Mouse (Mus musculus): ENCODE data around the gene Epha1.

The Epha1 gene

DNA sequence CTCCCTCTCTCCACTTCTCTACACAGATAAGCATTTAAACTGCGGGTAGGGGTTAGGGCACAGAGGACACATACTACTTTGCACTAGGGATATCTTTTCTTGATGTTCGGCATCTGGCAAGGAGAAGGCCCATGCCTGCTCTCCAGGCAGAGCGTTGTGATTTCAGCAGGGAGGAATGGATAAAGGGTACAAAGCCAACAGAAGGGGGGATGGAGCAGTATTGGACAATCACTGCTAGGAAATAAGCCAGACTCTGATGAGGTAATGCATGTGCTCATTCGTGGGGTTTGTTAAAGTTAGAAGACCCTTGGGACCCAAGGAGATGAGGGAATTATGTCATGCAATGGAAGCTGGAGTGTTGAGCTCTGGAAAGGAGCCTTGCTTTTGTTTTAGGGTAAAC lies 1.6 kb upstream of the Epha1 start:
- in situ Hi-C loops (cut with MboI, MseI): loop anchor here (10.0 kb wide), 1 partner anchor 820 kb away; no protein-coding TSS in a partner anchor

DNA sequence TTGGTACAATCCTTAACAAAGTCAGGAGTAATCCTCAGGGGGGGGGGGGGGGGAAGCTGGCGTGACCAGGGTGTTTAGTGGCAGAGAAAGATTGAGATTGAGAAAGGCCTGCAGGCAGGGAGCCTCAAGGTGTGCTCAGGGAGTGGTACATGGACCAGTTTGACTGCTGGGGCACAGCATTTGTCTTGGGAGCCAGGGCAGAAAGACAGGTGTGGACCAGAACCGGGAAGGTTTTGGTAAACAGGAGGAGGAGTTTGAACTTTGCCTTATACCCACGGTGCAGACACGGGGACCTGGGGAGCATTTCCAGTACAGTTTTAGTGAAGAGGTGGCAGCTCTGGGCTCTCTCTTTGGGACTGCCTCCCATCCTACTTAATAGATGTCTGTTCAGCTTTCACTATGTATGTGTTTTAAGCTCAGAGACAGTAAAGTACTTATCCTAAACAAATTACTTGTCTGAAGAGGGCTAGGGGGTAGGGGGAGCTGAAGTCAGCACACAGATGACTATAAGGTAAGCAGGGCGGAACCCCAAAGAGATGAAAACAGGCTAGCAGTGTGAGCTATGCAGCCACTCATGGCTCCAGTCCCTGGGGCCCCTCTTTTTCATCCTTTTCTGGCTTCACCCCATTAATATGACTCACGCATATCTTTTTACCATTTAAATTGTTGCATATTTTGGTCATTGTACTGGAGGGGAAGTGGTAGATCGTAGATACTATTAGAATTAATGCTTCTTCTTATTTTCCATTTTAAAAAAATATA lies 782 bp upstream of the Epha1 start:
- in situ Hi-C loops (cut with MboI, MseI): loop anchor here (10.0 kb wide), 1 partner anchor 819 kb away; no protein-coding TSS in a partner anchor

DNA sequence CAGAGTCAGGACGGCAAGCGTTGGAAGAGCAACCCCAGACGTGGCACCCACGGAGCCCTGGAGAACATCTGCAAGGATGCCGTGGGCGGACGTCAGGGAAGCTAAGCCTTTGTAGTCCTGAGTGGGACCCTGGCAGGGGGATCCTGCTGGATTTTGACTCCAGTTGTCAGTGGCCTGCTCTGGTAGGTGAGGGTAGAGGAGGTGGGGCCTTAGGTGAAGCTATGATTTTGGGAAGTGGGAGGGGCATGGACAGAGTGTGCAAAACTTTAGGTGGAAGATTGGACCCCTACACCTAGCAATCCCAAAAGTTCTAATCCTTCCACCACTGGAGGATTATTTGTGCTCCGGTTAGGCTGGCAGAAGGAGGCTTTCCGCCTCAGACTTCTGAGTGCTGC lies 650 bp downstream of the Epha1 start:
- in situ Hi-C loops (cut with MboI, MseI): loop anchor here (10.0 kb wide), 1 partner anchor 818 kb away; no protein-coding TSS in a partner anchor

DNA sequence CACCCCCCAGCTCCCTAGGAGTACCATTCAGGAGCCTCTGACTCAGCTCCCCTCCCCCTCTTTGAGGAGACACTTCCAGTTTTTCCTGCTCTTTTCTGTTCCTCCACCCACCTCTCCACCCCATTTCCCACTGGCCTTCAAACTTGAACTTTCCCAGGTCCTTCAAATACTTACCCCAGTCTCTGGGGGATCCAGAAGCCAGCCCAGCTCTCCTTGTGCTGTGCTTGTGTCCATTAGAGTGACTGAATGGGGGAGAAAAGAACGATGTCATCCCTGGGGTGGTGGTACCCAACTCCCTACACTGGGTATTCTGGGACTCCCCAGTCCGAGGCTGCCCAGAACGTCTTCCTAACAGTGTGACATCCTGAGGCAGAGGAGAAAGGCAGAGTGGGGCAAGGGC lies 1.1 kb downstream of the Epha1 start:
- in situ Hi-C loops (cut with MboI, MseI): loop anchor here (10.0 kb wide), 1 partner anchor 817 kb away; no protein-coding TSS in a partner anchor

DNA sequence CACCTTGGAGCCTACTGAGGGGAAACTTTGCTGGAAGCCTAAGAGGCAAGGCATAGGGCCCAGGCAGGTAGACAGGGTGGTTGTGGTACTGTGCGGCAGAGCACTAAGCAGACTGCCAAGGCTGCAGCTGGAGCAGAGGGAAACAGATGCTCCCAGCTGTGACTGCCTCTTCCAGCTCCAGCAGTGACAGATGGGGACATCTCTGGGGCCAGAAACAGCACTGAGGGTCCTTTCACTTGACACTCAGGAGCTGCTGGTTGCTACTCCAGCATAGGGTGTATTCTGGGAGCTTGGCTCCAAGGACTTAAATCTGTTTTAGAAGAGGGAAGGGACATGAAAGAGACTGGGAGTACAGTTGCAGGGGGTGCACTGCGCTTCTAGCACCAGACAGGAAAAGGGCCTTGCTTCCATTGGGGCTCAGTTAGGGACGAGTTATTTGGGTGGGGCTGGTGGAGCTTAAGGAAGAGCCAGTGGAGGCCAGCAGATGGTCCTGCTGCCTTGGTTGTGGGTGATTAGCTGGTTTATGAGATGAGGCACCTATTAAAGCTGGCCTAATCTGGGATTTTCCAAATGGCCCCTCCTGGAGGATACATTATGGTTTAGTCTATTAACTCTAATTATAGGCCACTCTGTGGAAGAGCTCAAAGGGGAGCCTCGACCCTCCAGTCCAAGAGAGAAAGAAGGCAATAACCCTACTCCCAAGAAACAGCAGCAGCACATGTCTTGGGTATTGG lies 2.3 kb downstream of the Epha1 start:
- in situ Hi-C loops (cut with MboI, MseI): loop anchor here (10.0 kb wide), 1 partner anchor 816 kb away; no protein-coding TSS in a partner anchor

DNA sequence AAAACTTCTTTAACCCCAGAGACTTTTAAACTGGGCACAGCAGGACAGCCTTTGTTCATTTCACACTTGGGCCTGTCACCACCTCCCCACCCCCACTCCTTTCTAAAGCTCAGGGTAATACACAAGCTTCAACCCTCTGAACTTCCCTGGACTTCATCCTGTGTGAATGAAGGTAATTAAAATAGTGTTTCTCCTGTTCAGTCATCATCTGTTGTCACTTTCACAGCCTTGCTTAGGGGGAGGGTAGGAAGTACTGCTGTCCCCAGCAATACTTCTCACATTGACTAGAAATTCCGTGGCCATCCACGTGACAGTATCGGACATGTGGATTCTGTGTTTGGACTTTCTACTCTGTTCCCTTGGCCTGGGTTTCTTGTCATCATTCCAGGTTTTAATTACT lies 3.2 kb downstream of the Epha1 start:
- in situ Hi-C loops (cut with MboI, MseI): loop anchor here (10.0 kb wide), 1 partner anchor 815 kb away; no protein-coding TSS in a partner anchor

DNA sequence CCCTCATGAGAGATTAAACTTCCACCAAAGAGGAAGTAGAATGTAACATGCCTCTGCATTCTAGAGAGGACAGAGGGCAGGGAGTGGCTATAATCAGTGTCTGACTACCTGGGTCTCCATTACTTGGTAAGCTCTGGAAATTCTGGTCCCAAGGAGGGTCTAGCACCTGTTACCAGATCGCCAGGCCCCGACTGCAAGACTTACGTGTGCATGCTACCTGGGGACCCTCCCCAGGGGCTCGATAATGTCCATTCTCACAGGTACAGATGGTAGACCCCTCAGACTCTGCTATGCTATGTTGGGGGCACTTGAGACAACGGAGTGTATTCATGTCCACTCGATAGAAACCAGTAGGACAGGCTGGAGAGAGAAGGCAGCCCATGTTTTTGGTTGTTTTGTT lies 7.9 kb downstream of the Epha1 start:
- in situ Hi-C loops (cut with MboI, MseI): no loop called here

DNA sequence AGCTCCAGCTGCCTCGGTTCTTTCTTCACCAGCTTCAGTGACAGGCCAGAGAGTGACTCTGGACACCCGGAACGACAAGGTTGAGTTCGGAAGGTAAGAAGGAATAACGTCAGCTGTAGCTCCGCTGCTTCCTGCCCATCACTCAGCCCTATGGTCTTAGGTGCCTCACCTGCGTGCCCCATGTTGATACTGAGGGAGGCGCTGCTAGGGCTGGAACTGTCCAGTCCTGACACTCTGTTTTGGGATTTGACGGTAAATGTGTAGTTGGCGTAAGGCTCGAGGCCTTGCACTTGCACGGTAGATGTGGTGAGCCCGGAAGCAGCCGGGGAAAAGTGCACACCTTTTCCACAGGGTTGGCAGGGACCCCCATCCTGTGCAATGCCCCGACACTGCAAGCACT lies 8.5 kb downstream of the Epha1 start:
- in situ Hi-C loops (cut with MboI, MseI): no loop called here

DNA sequence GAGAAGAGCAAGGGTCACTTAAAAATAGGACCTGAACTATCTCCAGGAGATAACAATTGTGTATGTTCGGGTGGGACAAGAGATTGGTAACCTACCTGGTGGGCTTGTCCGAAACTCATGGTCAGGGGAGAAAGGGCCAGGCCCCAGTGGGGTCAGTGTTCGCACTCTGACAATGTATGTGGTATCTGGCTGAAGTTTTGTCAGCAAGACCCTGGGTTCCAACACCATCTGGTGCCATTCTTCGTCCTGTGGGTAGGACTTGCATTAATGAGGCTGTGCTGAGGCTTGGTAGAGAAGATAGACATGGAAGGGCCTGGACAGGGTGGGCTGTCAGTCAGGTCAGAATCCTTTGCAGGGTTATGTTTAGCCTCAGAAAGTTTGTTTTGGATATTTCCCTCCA lies 9.0 kb downstream of the Epha1 start:
- in situ Hi-C loops (cut with MboI, MseI): no loop called here

DNA sequence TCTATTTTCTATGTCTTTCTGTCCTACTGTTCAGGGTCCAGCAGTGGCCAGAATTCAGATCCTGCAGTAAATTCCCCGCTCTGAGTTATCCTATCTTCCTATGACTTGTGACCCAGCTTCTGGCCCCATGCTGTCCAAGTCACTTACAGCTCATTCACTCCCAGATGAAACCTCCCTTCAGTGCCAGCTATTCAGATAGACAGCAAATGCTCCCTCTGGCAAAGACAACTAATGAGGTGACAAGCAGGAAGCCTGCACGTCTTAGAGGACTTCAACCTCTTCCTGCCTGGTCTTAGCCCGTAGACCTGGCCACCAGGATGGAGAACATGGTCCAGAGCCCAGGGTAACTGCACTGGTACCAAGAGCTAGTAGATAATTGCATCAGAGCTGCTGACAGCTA lies 10.1 kb downstream of the Epha1 start:
- in situ Hi-C loops (cut with MboI, MseI): no loop called here

DNA sequence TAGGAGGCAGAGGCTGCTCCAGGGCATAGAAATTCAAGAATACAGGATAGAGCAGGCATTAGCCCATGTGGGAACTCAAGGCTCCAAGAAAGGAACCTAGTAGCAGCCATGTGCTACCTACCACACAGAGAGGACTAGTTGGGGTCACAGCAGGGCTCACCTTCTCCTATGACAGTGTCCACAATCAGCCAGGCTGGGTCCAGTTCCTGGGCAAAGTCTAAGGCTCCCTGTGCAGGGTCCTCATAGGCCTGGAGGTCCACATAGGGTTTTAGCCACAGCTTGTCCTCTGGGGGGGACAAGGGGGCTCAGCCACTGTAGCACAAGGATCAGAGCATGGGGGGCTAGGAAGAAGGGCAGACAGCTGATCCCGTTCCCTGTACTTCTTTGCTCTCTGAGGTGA lies 10.6 kb downstream of the Epha1 start:
- in situ Hi-C loops (cut with MboI, MseI): no loop called here

DNA sequence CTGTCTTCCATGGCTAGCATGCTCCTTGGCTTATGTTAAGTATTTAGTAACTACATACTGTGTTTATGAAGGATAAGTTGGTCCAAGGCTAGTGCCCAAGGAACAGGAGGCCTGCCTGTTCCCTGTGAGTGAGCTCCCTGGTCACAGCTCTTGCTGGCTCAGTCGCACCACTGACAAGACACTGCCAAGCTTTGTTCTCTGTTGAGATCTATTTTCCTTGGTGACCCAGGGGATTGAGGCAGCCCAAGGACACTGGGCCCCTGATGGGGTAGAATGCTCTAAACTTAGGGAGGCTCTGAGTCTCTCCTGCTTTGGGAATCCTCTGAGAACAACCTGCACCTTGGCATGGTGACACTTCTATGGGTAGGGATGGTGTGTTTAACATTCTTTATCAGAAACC lies 11.0 kb downstream of the Epha1 start:
- in situ Hi-C loops (cut with MboI, MseI): no loop called here

DNA sequence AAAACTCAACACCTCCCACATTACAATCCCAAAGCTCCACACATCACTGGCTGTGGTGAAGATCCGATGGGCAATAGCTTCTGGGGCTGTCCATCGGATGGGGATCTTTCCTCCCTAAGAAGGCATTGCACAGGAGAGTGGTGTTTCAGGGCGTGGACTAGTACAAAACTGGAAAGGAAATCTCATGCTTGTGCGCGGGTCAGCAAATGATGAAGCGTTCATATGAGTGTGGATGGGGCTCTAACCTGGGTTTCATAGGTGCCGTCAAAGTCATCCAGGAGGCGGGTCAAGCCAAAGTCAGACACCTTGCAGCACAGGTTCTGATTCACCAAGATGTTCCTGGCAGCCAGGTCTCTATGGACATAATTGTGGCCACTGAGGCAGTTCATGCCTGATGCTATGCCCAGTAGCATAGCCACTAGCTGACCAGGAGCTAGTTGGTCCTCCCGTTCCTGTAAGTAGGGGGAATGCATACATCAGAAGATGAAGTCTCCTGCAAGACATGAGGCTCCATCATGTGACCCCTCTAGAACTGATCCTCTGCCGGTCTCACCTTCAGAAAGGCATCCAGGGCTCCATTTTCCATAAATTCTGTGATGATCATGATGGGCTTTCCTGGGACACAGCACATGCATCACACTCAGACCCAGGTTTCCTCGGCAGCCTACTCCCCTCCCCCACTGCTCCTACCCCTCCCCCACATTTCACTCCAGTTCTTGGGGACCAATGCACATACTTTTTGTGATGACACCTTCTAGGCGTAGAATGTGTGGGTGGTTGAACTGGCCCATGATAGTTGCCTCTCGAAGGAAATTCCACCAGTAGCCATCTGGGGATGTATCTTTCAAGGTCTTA lies 11.8 kb downstream of the Epha1 start:
- in situ Hi-C loops (cut with MboI, MseI): no loop called here

DNA sequence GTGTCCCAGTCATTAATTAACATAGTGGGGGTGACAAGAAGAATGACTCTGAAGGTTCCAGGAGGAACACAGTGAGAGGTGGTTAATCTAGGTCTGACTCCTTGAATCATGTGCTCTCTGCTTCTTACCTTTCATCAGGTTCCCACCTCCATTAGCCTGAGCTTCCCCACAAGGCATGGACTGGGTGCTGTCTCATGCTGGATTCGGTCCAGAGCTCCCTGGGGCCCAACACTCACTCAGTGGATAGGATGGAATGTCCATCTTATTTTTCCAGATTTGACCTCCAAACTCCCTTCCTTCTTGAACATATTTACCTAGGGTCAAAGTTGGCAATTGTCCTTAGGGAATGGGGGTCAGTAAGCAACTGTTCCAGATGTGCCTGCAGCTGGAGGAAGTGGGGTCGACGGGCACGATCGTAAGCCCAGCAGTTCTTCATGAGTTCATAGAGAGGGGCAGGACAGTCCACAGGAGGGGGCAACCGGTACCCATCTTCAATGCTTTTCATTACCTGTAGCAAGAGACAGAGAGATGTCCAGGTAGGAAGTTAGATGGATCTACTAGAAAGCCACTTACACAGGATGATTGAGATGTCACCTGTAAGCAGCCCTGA lies 12.7 kb downstream of the Epha1 start:
- in situ Hi-C loops (cut with MboI, MseI): no loop called here

DNA sequence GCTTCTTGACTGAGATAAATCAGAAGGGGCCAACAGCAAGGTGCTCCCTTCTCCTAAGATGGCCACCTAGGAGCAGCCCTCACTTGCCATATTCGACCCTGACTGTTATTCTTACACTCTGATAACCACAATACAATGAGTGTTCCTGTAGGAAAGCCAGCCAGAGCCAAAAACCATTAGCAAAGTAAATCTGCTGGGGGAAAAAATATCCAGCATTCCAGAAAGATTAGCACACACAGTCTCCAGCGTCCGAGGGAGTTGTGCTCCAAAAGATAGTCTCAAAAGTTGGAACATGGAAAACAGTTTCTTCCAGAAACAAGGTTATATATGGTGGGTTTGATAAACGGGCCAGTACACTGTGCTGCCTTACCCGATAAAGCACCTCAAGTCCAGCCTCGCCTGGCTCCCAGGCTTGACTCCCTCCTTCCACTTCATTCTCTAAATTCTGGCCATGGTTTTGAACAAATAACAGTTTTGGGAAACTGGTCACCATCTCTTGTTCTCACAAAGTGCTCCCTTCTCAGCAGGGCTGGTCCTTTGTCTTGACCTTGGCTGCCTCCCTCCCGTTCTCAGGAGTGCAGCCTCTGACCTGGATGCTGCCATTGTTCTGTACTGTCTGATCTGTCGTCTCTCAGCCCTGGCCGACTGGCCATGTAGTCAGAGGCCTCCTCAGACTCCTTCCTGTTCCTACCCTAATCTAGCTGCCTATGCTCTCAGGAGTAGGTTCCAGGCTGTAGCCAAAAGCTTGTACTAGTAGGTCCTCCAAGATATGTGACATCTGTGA lies 13.5 kb downstream of the Epha1 start:
- in situ Hi-C loops (cut with MboI, MseI): no loop called here

DNA sequence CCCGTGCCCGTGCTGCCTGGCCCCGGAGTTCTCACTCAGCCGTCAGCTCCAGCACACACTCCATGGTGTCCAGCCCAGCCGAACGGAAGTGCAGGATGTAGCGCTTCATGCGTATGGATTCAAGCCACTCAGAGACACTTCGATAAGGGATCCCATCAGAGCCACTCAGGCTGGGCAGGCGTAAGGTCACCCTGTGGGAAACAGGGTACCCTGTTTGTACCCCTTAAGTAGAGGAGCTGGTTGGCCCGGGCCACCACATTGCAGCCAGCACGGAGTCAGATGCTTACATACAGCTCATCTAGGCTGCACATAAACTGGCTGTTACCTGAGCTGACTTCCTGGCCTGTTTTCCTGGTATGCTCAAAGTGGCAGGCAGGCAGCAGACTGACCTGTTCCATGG lies 14.2 kb downstream of the Epha1 start:
- in situ Hi-C loops (cut with MboI, MseI): no loop called here

DNA sequence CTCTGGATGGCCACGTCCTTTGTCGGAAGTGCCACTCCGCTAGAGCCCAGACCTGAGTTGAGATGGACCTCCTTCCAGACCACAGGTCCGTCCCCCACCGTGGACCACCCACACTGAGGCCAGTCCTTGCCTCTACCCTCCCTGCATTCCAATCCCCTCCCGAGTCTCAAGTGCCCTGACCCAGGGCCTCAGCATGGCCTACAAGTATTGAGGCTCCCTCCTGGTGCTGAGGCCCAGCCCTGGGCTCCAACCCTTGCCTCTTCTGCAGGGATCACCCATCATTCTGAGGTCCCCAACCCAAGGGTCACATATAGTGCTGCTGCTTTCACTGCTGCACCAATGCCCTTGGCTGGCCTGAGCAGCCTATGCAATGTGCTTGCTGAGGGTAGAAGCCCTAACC lies 15.2 kb downstream of the Epha1 start:
- in situ Hi-C loops (cut with MboI, MseI): no loop called here

DNA sequence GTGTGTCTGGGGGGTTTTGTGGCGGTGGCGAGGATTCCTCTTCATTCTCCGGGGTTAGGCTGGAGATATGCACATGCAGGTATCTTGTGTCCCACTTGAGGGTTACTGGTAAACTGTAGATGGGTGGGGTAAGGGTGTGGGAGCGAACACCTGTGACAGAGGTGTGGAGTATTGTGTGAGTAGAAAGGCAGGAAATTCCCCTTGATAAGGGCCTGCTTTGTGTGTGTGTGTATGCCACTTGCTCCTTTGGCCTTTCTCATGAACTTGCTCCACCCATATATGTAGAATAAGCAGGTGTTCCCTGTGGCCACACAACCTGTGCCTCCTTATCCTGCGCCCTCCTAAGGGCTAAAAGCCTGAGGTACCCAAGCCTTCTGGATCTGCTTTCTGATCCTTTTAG lies 16.2 kb downstream of the Epha1 start:
- in situ Hi-C loops (cut with MboI, MseI): no loop called here

DNA sequence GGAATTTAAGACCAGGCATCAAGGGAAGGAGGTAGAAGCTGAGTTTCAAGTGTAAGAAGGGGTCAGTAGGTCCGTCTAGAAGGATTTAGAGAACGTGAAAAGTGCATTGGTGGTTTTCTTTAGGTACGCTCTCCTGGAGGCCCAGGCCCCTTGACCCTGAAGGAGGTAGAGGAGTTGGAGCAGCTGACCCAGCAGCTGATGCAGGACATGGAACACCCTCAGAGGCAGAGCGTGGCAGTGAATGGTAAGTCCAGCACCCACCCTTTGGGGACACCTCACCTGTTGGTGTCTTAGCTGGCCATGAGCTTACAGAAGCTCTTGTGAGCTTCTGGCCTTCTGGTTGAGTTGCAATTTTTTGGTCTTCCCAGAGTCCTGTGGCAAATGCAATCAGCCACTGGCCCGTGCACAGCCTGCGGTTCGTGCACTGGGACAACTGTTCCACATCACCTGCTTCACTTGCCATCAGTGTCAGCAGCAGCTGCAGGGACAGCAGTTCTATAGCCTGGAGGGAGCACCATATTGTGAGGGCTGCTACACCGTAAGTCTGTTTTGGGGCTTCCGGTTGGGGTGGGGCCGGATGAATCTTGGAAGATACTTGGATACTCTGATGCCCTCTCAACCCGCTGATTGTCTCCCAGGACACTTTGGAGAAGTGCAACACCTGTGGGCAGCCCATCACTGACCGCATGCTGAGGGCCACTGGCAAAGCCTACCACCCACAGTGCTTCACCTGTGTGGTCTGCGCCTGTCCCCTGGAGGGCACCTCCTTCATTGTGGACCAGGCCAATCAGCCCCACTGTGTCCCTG lies 17.1 kb downstream of the Epha1 start:
- in situ Hi-C loops (cut with MboI, MseI): no loop called here

DNA sequence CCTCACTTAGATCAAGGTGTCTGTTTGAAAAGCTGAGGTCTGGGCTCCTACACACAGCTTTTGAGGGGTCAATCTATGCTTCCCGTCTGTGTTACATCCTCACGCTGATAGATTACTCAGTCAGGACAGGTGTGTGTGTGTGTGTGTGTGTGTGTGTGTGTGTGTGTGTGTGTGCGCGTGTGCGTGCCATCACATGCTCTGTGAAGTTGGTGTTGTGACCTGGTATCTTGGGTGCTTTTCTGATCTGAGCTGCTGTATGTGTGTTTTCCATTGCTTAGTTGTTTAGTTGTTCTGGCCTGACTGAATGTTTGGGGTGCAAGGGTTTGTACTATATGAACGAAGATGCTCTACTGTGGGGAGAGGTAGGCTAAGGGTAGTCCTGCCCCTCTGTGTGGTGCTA lies 17.7 kb downstream of the Epha1 start:
- in situ Hi-C loops (cut with MboI, MseI): no loop called here

Data from T-helper 1 cell (primary cell).